Mouse (Mus musculus): ENCODE measurements at regions not wholly inside any gene's neighbourhood (a gene's known extent, or its start where the extent isn't known, plus 50 kb on each side); places are given as distances from the start of the nearest gene placed in this dataset.

DNA sequence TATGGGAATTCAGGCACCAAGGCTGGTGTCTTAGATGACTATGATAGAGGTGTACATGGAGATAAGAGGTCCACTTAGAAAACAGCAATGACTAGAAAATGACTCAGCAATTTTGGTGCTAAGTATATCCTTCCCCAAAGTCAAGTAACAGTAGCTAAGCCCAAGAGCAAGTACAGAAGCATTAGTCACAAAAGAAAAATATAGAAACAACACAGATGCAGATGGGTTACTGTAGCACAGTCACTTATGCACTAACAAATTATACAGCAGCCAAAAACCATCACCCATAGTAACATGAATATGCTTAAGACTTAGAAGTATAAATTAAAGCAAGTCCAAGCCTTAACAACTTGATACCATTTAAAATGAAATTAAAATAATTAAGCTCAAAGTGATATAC, 378.5 kb upstream of the Meis2 start:
- Histone ChIP-seq H3K27ac (ENCODE audit: insufficient read depth, low read depth, low read length, poor library complexity, severe bottlenecking) (no peak overlapping the region), H3K9me3 (ENCODE audit: control insufficient read depth, insufficient read depth, low read depth, low read length) (no peaks in the 10 kb centered on the region), H3K4me1 (ENCODE audit: control insufficient read depth in 2 of 2, insufficient read depth in 2 of 2, low read length in 2 of 2, poor library complexity in 1 of 2) (no peaks in the 10 kb centered on the region), H3K4me3 (ENCODE audit: insufficient read depth in 1 of 2, low read depth in 1 of 2, low read length in 2 of 2, poor library complexity in 1 of 2, severe bottlenecking in 1 of 2) (no peak overlapping the region), H3K9ac (ENCODE audit: insufficient read depth, low read depth, low read length, poor library complexity, severe bottlenecking) (no peak overlapping the region), H3K36me3 (ENCODE audit: control insufficient read depth, insufficient read depth, low read length, poor library complexity, severe bottlenecking) (no peaks in the 10 kb centered on the region)
- DNase-seq (ENCODE audit: low read depth, low spot score): no peak
- no peak for TF ChIP-seq HCFC1 (IDR thresholded peaks at IDR 0.05; ENCODE audit: borderline replicate concordance, insufficient read depth, low read length)
- TF ChIP-seq CHD2 (IDR thresholded peaks at IDR 0.05; ENCODE audit: low read depth, low read length): no peak
- TF ChIP-seq ZC3H11A (IDR thresholded peaks at IDR 0.05; ENCODE audit: borderline replicate concordance, low read depth, low read length): no peak
- no peak for TF ChIP-seq ZNF384 (IDR thresholded peaks at IDR 0.05; ENCODE audit: low read depth, low read length)
- TF ChIP-seq MAFK (IDR thresholded peaks at IDR 0.05; ENCODE audit: insufficient read depth, low read depth, low read length): no peak
- in situ Hi-C loops (cut with MboI; ENCODE audit: low sequenced_read_pairs in 2 of 2, unreplicated experiment in 2 of 2): no loop called here

DNA sequence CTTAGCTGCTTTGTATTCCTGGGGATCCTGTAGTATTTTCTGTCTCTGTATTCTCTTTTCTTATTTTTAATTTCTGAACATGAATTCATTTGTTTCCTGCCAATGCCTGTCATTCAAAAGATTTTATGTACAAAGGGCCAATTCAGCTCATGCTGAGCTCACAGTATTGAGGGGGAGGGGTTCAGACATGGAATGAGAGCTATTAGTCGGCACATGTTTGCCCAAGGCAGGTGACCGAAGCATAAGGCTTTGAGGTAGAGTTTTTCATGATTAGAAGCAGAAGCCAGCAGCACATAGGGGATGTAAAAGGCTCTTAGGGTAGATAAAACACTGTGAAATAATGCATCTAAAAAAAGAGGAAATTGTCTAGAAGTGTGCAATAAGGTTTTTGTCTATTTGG, 374.6 kb upstream of the Meis2 start:
- Histone ChIP-seq H3K9me3 (ENCODE audit: control insufficient read depth, insufficient read depth, low read depth, low read length) (no peaks in the 10 kb centered on the region), H3K4me1 (ENCODE audit: control insufficient read depth in 2 of 2, insufficient read depth in 2 of 2, low read length in 2 of 2, poor library complexity in 1 of 2) (no peaks in the 10 kb centered on the region), H3K4me3 (ENCODE audit: insufficient read depth in 1 of 2, low read depth in 1 of 2, low read length in 2 of 2, poor library complexity in 1 of 2, severe bottlenecking in 1 of 2) (no peak overlapping the region), H3K27ac (ENCODE audit: insufficient read depth, low read depth, low read length, poor library complexity, severe bottlenecking) (no peak overlapping the region), H3K9ac (ENCODE audit: insufficient read depth, low read depth, low read length, poor library complexity, severe bottlenecking) (no peak overlapping the region), H3K36me3 (ENCODE audit: control insufficient read depth, insufficient read depth, low read length, poor library complexity, severe bottlenecking) (no peaks in the 10 kb centered on the region)
- TF ChIP-seq HCFC1 (IDR thresholded peaks at IDR 0.05; ENCODE audit: borderline replicate concordance, insufficient read depth, low read length): no peak
- TF ChIP-seq ZC3H11A (IDR thresholded peaks at IDR 0.05; ENCODE audit: borderline replicate concordance, low read depth, low read length): no peak
- no peak for TF ChIP-seq CHD2 (IDR thresholded peaks at IDR 0.05; ENCODE audit: low read depth, low read length)
- no peak for TF ChIP-seq ZNF384 (IDR thresholded peaks at IDR 0.05; ENCODE audit: low read depth, low read length)
- TF ChIP-seq MAFK (IDR thresholded peaks at IDR 0.05; ENCODE audit: insufficient read depth, low read depth, low read length): no peak
- DNase-seq (ENCODE audit: low read depth, low spot score): no peak
- in situ Hi-C loops (cut with MboI; ENCODE audit: low sequenced_read_pairs in 2 of 2, unreplicated experiment in 2 of 2): no loop called here

GRCm38 (mm10) chr2:116433481-116433880, 367.8 kb upstream of the Meis2 start:
- H3K4me1 ChIP-seq (ENCODE audit: control insufficient read depth in 2 of 2, insufficient read depth in 2 of 2, low read length in 2 of 2, poor library complexity in 1 of 2): no peaks in the 10 kb centered on the region
- in situ Hi-C loops (cut with MboI; ENCODE audit: low sequenced_read_pairs in 2 of 2, unreplicated experiment in 2 of 2): no loop called here
- H3K4me3 ChIP-seq (ENCODE audit: insufficient read depth in 1 of 2, low read depth in 1 of 2, low read length in 2 of 2, poor library complexity in 1 of 2, severe bottlenecking in 1 of 2): no peak overlapping the region
- no peak overlapping the region for H3K9ac ChIP-seq (ENCODE audit: insufficient read depth, low read depth, low read length, poor library complexity, severe bottlenecking)
- TF ChIP-seq ZNF384 (IDR thresholded peaks at IDR 0.05; ENCODE audit: low read depth, low read length): no peak
- TF ChIP-seq HCFC1 (IDR thresholded peaks at IDR 0.05; ENCODE audit: borderline replicate concordance, insufficient read depth, low read length): no peak
- no peak for TF ChIP-seq MAFK (IDR thresholded peaks at IDR 0.05; ENCODE audit: insufficient read depth, low read depth, low read length)
- no peak for TF ChIP-seq CHD2 (IDR thresholded peaks at IDR 0.05; ENCODE audit: low read depth, low read length)
- no peak for TF ChIP-seq ZC3H11A (IDR thresholded peaks at IDR 0.05; ENCODE audit: borderline replicate concordance, low read depth, low read length)
- no peaks in the 10 kb centered on the region for H3K36me3 ChIP-seq (ENCODE audit: control insufficient read depth, insufficient read depth, low read length, poor library complexity, severe bottlenecking)
- no peaks in the 10 kb centered on the region for H3K9me3 ChIP-seq (ENCODE audit: control insufficient read depth, insufficient read depth, low read depth, low read length)
- H3K27ac ChIP-seq (ENCODE audit: insufficient read depth, low read depth, low read length, poor library complexity, severe bottlenecking): no peak overlapping the region
- no peak for DNase-seq (ENCODE audit: low read depth, low spot score)

- Histone ChIP-seq H3K36me3 (ENCODE audit: control insufficient read depth, insufficient read depth, low read length, poor library complexity, severe bottlenecking) (no peaks in the 10 kb centered on the region), H3K27ac (ENCODE audit: insufficient read depth, low read depth, low read length, poor library complexity, severe bottlenecking) (no peak overlapping the region), H3K4me3 (ENCODE audit: insufficient read depth in 1 of 2, low read depth in 1 of 2, low read length in 2 of 2, poor library complexity in 1 of 2, severe bottlenecking in 1 of 2) (no peak overlapping the region), H3K9me3 (ENCODE audit: control insufficient read depth, insufficient read depth, low read depth, low read length) (no peaks in the 10 kb centered on the region), H3K9ac (ENCODE audit: insufficient read depth, low read depth, low read length, poor library complexity, severe bottlenecking) (no peak overlapping the region), H3K4me1 (ENCODE audit: control insufficient read depth in 2 of 2, insufficient read depth in 2 of 2, low read length in 2 of 2, poor library complexity in 1 of 2) (no peaks in the 10 kb centered on the region)
- TF ChIP-seq ZC3H11A (IDR thresholded peaks at IDR 0.05; ENCODE audit: borderline replicate concordance, low read depth, low read length): no peak
- in situ Hi-C loops (cut with MboI; ENCODE audit: low sequenced_read_pairs in 2 of 2, unreplicated experiment in 2 of 2): no loop called here
- no peak for DNase-seq (ENCODE audit: low read depth, low spot score)
Observed at GRCm38 (mm10) chr2:116424131-116424530, 358.5 kb upstream of the Meis2 start.

DNA sequence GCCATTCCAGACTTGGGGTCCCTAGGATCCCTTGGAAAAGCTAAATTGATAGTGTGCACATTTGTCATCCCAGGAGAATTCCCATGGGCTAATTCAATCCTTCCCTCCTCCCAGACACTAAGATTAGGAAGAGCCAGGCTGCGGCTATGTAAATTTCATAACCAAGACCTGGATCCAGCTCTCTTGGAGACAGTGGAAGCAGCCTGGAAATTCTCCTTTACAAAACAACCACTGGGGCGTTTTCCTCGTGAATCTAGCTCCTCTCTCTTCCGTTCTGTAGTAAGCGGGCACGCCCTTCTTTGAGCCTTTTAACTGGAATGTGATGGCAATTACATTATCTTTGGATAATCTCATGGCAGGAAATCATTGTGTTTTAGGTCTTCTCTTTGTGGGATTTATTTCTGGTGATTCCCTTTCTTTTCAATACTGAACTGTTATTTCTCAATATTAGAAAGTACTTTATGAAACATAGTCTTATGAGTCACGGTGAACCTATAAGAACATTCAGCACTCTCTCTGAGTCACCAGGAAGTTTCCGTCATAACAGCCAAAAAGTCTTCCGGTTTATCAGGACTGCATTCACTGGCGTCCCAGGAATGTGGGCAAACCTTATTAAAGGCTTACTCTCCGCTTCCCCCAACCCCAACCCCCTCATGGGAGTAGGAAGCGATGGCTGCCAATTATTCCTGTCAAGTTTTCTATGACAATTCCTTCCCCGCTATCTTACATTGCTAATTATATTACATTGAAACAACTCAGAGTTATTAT, 352.0 kb upstream of the Meis2 start:
- H3K9ac ChIP-seq (ENCODE audit: insufficient read depth, low read depth, low read length, poor library complexity, severe bottlenecking): no peak overlapping the region
- H3K4me1 ChIP-seq (ENCODE audit: control insufficient read depth in 2 of 2, insufficient read depth in 2 of 2, low read length in 2 of 2, poor library complexity in 1 of 2): no peaks in the 10 kb centered on the region
- no peaks in the 10 kb centered on the region for H3K9me3 ChIP-seq (ENCODE audit: control insufficient read depth, insufficient read depth, low read depth, low read length)
- H3K27ac ChIP-seq (ENCODE audit: insufficient read depth, low read depth, low read length, poor library complexity, severe bottlenecking): no peak overlapping the region
- H3K4me3 ChIP-seq (ENCODE audit: insufficient read depth in 1 of 2, low read depth in 1 of 2, low read length in 2 of 2, poor library complexity in 1 of 2, severe bottlenecking in 1 of 2): no peak overlapping the region
- in situ Hi-C loops (cut with MboI; ENCODE audit: low sequenced_read_pairs in 2 of 2, unreplicated experiment in 2 of 2): no loop called here
- H3K36me3 ChIP-seq (ENCODE audit: control insufficient read depth, insufficient read depth, low read length, poor library complexity, severe bottlenecking): no peaks in the 10 kb centered on the region
- DNase-seq (ENCODE audit: low read depth, low spot score): no peak
- TF ChIP-seq MAFK (IDR thresholded peaks at IDR 0.05; ENCODE audit: insufficient read depth, low read depth, low read length): no peak
- TF ChIP-seq CHD2 (IDR thresholded peaks at IDR 0.05; ENCODE audit: low read depth, low read length): no peak
- no peak for TF ChIP-seq HCFC1 (IDR thresholded peaks at IDR 0.05; ENCODE audit: borderline replicate concordance, insufficient read depth, low read length)
- no peak for TF ChIP-seq ZC3H11A (IDR thresholded peaks at IDR 0.05; ENCODE audit: borderline replicate concordance, low read depth, low read length)
- no peak for TF ChIP-seq ZNF384 (IDR thresholded peaks at IDR 0.05; ENCODE audit: low read depth, low read length)

Data from ES-E14 (cell line).